Comparison of ENCODE assay signal across 9 mouse cellular contexts in genomic region chr6:136172801-136173190, GRCm38 (mm10). TPM values are rescaled to one million over a fixed set of nuclear protein-coding genes. Genes with fewer than 3 reads are reported as not detected.
DNase-seq lines count a peak whose midpoint lies in the region; ATAC-seq and TF ChIP-seq lines count a peak whose summit lies in the region.
"Had no signal": no experiment of that assay in that cellular context is flagged by ENCODE, and none has a peak within 500 bp of the region (broad histone marks: within the 10 kb centered on the region; RNA-seq: fewer than 3 reads in every experiment).

No protein-coding gene starts in this region.

- no peak for TF ChIP-seq CTCF in heart, adult 2 months (IDR thresholded peaks at IDR 0.05)
- TF ChIP-seq CTCF in ES-Bruce4 (IDR thresholded peaks at IDR 0.05; ENCODE audit: low read depth, low read length) = no peak
- TF ChIP-seq CTCF in embryonic fibroblast, embryonic 13.5 days (IDR thresholded peaks at IDR 0.05; ENCODE audit: borderline replicate concordance, insufficient read depth, low read length) = no peak

- WGBS in heart, embryonic 12.5 days = 0% methylated on average over 15 of the region's 15 CpGs
- 2% methylated on average over 15 of the region's 15 CpGs for WGBS in heart, adult 2 months
- WGBS in limb, embryonic 15.5 days = 1% methylated on average over 15 of the region's 15 CpGs

- H3K4me1 ChIP-seq in heart, embryonic 12.5 days (replicated peaks) = peaks cover 16% of the 10 kb centered on the region
- no peaks in the 10 kb centered on the region for H3K4me1 ChIP-seq in heart, adult 2 months (ENCODE audit: control insufficient read depth, insufficient read depth, low read length)
- no peaks in the 10 kb centered on the region for H3K4me1 ChIP-seq in ES-Bruce4 (ENCODE audit: control insufficient read depth, insufficient read depth, low read length)
- H3K4me1 ChIP-seq in embryonic fibroblast, embryonic 13.5 days (ENCODE audit: control insufficient read depth, insufficient read depth, low read length) = no peaks in the 10 kb centered on the region; the same call in 1 of the 2 replicates
- peaks cover 21% of the 10 kb centered on the region for H3K4me1 ChIP-seq in limb, embryonic 15.5 days
- H3K4me1 ChIP-seq: megakaryocyte, embryonic 14.5 days had no signal

- no peak for DNase-seq in heart, adult 2 months
- no peak for DNase-seq in urinary bladder, postnatal 10 days (ENCODE audit: low spot score)
- DNase-seq in right cerebral cortex, postnatal 36 days (ENCODE audit: low spot score in 2 of 2) = no peak
- no peak for DNase-seq in thymus, postnatal 4 days

- H3K36me3 ChIP-seq in heart, embryonic 12.5 days = no peaks in the 10 kb centered on the region
- no peaks in the 10 kb centered on the region for H3K36me3 ChIP-seq in heart, adult 2 months (ENCODE audit: control insufficient read depth, insufficient read depth, low read length)
- no peaks in the 10 kb centered on the region for H3K36me3 ChIP-seq in ES-Bruce4 (ENCODE audit: control insufficient read depth, insufficient read depth, low read length, poor library complexity, severe bottlenecking)
- H3K36me3 ChIP-seq in limb, embryonic 15.5 days = no peaks in the 10 kb centered on the region

- no peaks in the 10 kb centered on the region for H3K79me2 ChIP-seq in heart, adult 2 months (replicated peaks; ENCODE audit: control insufficient read depth, insufficient read depth, low read length)

- H3K27me3 ChIP-seq in heart, embryonic 12.5 days (replicated peaks) = peaks cover 66% of the 10 kb centered on the region
- peaks cover 6% of the 10 kb centered on the region for H3K27me3 ChIP-seq in heart, adult 2 months (ENCODE audit: control insufficient read depth, insufficient read depth, low read length)
- H3K27me3 ChIP-seq in ES-Bruce4 (ENCODE audit: control insufficient read depth, insufficient read depth, low read length, poor library complexity, severe bottlenecking) = peaks cover 11% of the 10 kb centered on the region
- H3K27me3 ChIP-seq in limb, embryonic 15.5 days = peaks cover 50% of the 10 kb centered on the region

- H3K4me3 ChIP-seq in heart, embryonic 12.5 days = peak overlapping the region; percentile 53
- H3K4me3 ChIP-seq in heart, adult 2 months = no peak overlapping the region
- peak overlapping the region; percentile 61 for H3K4me3 ChIP-seq in ES-Bruce4 (ENCODE audit: low read depth, low read length)
- peak overlapping the region; percentile 23 for H3K4me3 ChIP-seq in embryonic fibroblast, embryonic 13.5 days (ENCODE audit: insufficient read depth, low read length)
- peak overlapping the region; percentile 47 for H3K4me3 ChIP-seq in limb, embryonic 15.5 days
- H3K4me3 ChIP-seq: megakaryocyte, embryonic 14.5 days had no signal

- H3K9me3 ChIP-seq in heart, embryonic 12.5 days (replicated peaks) = no peaks in the 10 kb centered on the region
- no peaks in the 10 kb centered on the region; the same call in 1 of the 2 replicates for H3K9me3 ChIP-seq in ES-Bruce4 (replicated peaks; ENCODE audit: control insufficient read depth, insufficient read depth, low read length, poor library complexity, severe bottlenecking)
- no peaks in the 10 kb centered on the region for H3K9me3 ChIP-seq in limb, embryonic 15.5 days

- peak overlapping the region; percentile 93 for H3K4me2 ChIP-seq in heart, embryonic 12.5 days
- peak overlapping the region; percentile 96 for H3K4me2 ChIP-seq in limb, embryonic 15.5 days

- H3K27ac ChIP-seq in heart, embryonic 12.5 days (ENCODE audit: poor library complexity, severe bottlenecking) = no peak overlapping the region
- H3K27ac ChIP-seq in heart, adult 2 months = no peak overlapping the region
- H3K27ac ChIP-seq in ES-Bruce4 (ENCODE audit: insufficient read depth, low read length) = no peak overlapping the region
- H3K27ac ChIP-seq in embryonic fibroblast, embryonic 13.5 days (ENCODE audit: insufficient read depth, low read length) = no peak overlapping the region
- no peak overlapping the region for H3K27ac ChIP-seq in limb, embryonic 15.5 days

- intact Hi-C loops in heart, adult 2 months (cut with DNase I) = no loop called here

- no peak for TF ChIP-seq POLR2A in heart, adult 2 months (IDR thresholded peaks at IDR 0.05; ENCODE audit: insufficient read depth, low read depth, low read length)
- TF ChIP-seq POLR2A in ES-Bruce4 (IDR thresholded peaks at IDR 0.05; ENCODE audit: insufficient read depth, low read length) = no peak
- TF ChIP-seq POLR2A in embryonic fibroblast, embryonic 13.5 days (IDR thresholded peaks at IDR 0.05; ENCODE audit: low read depth, low read length) = no peak

- no peak for TF ChIP-seq EP300 in heart, adult 2 months (IDR thresholded peaks at IDR 0.05; ENCODE audit: insufficient read depth, low read depth, low read length)
- no peak for TF ChIP-seq EP300 in ES-Bruce4 (IDR thresholded peaks at IDR 0.05; ENCODE audit: insufficient read depth, low read depth, low read length)

- 0 out of 2 replicates have a peak, but pooled peaks have one; percentile 22 for ATAC-seq in heart, embryonic 12.5 days (ENCODE audit: insufficient number of reproducible peaks, low FRiP score)
- no peak for ATAC-seq in limb, embryonic 15.5 days (ENCODE audit: insufficient number of reproducible peaks, low FRiP score, low TSS enrichment, low read depth)

- H3K9ac ChIP-seq in heart, embryonic 12.5 days = no peak overlapping the region
- no peak overlapping the region for H3K9ac ChIP-seq in heart, adult 2 months (ENCODE audit: low read depth, low read length)
- H3K9ac ChIP-seq in ES-Bruce4 (ENCODE audit: low read depth, poor library complexity, severe bottlenecking) = 0 out of 2 replicates have a peak overlapping the region, but pooled peaks have one; percentile 5
- H3K9ac ChIP-seq in limb, embryonic 15.5 days = no peak overlapping the region

RNA-seq across cellular contexts. Expression of gene Grin2b, which starts 0.5 kb away (rescaled TPM):
- 0.12 and 0.20 TPM in 2 replicates for polyA plus RNA-seq in heart, embryonic 12.5 days (2016; fragmentation: Nextera tagmentation; extraction: Ambion mirVana)
- total RNA-seq in heart, adult 2 months (2021) = not detected
- polyA plus RNA-seq in heart, adult 2 months (2012; rRNA removed) = under 0.01 and 0.02 TPM in 2 replicates
- polyA plus RNA-seq in ES-Bruce4 (2011; ENCODE audit: insufficient read depth, insufficient read length, low read depth, missing spikeins) = 0.03 TPM in 1 of 2 replicates, not detected in the other
- polyA plus RNA-seq in embryonic fibroblast, embryonic 13.5 days (2011; ENCODE audit: insufficient read length, low read depth, missing spikeins) = 0.55 and 0.61 TPM in 2 replicates
- polyA plus RNA-seq in limb, embryonic 15.5 days (2015; fragmentation: Nextera tagmentation; extraction: Ambion mirVana) = 3.2 and 3.7 TPM in 2 replicates
